Mouse (Mus musculus) midbrain, embryonic 12.5 days (tissue): ENCODE data around the gene Fermt2. TPM values are rescaled to one million over a fixed set of nuclear protein-coding genes. Genes with fewer than 3 reads are reported as not detected.

Experiments
- ATAC-seq: fragments of 200-750 bp; cut with Nextera tagmentation; 2 replicates; pipeline ENCODE4 v1.8.0; 2017; ENCODE audit warnings: low read depth, moderate TSS enrichment, moderate library complexity; ENCODE audit not compliant: low FRiP score
- H3K27ac ChIP-seq: fragments of 300-500 bp; sonication (generic); replicated peaks from 2 replicates; pipeline ENCODE4 v1.5.1; 2016; ENCODE audit warnings: mild to moderate bottlenecking
- H3K27me3 ChIP-seq: fragments of 300-500 bp; sonication (generic); 2 replicates; pipeline ENCODE4 v1.6.1; 2016; ENCODE audit warnings: mild to moderate bottlenecking
- H3K36me3 ChIP-seq: fragments of 300-500 bp; sonication (generic); 2 replicates; pipeline ENCODE4 v1.6.1; 2016
- H3K4me1 ChIP-seq: fragments of 300-500 bp; sonication (generic); 2 replicates; pipeline ENCODE4 v1.6.1; 2016
- H3K4me2 ChIP-seq: fragments of 300-500 bp; sonication (generic); replicated peaks from 2 replicates; pipeline ENCODE4 v1.6.1; 2016; ENCODE audit warnings: mild to moderate bottlenecking, moderate library complexity
- H3K4me3 ChIP-seq: fragments of 300-500 bp; sonication (generic); 2 replicates; pipeline ENCODE4 v1.5.1; 2016; ENCODE audit warnings: mild to moderate bottlenecking
- H3K9ac ChIP-seq: fragments of 300-500 bp; sonication (generic); replicated peaks from 2 replicates; pipeline ENCODE4 v1.6.1; 2016; ENCODE audit warnings: mild to moderate bottlenecking, moderate library complexity
- H3K9me3 ChIP-seq: fragments of 300-500 bp; sonication (generic); 2 replicates; pipeline ENCODE4 v1.6.1; 2016; ENCODE audit warnings: mild to moderate bottlenecking
- WGBS: fragments of 180-500 bp; shearing (Covaris S2); methylation state at CpG from one replicate; pipeline ENCODE4 v1.1.7; 2016; 5-methylcytosine and 5-hydroxymethylcytosine counted together
- polyA plus RNA-seq: library from polyadenylated mRNA; unstranded; fragments of >200 nt; fragmentation: Nextera tagmentation; extraction: Ambion mirVana; gene quantifications from 2 replicates; pipeline ENCODE4 v1.2.1, GENCODE M21; 2016

Fermt2 gene
- 66.5 and 72.1 TPM in 2 replicates for polyA plus RNA-seq

DNA sequence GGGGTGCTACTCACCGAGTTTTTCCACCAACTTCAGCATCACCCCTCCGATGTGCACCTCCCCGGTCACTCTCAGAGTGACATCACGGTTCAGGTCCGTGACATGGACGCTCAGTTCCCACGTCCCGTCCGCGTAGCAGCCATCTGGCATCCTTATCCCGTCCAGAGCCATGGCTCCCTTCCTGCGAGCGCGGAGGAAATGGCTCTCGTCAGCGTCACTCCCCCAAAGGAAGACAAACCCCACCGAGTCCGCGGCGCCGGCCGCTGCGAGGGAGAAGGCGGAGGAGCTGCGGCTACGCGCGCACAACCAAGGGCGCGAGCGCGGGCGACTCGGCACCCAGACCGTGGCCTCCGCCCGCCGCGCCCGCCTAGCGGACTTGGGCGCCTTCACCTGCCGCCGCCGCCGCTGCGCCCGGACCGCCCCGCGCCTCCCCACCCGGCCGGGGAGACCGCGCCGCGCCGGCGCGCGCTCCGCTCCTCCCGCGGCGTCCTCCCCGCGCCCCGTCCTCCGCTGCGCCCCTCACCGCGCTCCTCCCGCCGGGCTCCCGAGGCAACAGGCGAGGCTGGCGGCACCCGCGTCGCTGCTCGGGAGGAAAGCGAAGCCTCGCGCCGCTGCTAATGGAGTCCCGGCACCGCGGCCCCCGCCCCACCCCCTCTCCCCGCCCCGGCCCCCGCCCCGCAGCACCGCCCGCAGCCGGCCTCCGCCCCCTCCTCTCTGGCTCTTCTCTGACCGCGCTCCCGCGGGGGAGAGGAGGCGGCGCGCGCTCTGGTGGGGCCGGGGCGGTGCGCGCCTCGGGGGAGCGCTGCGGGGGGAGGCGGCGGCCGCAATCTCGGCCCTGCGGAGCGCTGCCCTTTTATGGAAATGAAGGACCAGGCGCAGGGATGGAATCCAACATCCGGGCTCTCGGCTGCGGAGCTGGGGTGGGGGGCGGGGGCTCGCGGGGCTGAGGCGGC, at the start of gene Fermt2:
Gene Fermt2, minus strand, starts transcription at position 708 of the 953 bp plus-strand sequence.
- no peaks in the 10 kb centered on the region for H3K36me3 ChIP-seq
- peak within 1 kb of the TSS; percentile 82 for H3K4me3 ChIP-seq
- H3K27me3 ChIP-seq = no peaks in the 10 kb centered on the region
- H3K4me1 ChIP-seq = peaks cover 20% of the 10 kb centered on the region
- peak within 1 kb of the TSS; percentile 83 for H3K9ac ChIP-seq
- H3K4me2 ChIP-seq = peak within 1 kb of the TSS; percentile 65
- H3K27ac ChIP-seq = peak within 1 kb of the TSS; percentile 94
- H3K9me3 ChIP-seq = no peaks in the 10 kb centered on the region
- ATAC-seq = peak; percentile 92
- WGBS = under 1% methylated on average over 52 of the region's 126 CpGs

DNA sequence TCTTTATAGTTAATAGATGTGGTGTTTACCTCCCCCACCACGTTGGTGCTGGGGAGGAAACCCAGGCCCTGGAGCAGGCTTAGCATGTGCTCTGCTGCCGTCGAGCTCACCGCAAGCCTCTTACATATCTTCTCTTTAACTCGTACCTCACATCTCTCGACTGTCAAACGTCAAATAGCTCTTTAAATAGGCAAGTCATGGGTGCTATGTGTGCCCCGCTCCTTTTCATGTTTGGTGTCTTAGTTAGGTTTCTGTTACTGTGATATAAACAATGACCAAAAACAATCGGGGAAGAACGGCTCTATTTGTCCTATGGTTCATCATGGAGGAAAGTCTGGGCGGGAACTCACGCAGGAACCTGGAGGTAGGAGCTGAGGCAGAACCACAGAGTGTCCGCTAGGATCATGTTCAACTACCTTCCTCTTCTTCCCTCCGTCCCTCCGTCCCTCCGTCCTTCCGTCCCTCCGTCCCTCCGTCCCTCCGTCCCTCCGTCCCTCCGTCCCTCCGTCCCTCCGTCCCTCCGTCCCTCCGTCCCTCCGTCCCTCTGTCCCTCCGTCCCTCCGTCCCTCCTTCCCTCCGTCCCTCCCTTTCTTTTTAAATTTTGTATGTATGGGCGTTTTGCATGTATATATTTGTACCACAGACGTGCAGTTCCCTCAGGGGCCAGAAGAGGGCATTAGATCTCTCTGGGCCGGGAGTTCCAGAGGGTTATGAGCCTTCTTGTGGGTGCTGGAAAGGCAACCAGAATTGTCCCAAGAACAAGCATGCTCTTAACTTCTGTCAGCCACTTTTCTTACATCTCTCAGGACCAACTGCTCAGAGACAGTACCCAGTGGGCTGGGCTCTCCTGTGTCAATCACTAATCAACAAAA, 36.4 kb upstream of the Fermt2 start:
- H3K4me2 ChIP-seq = peak overlapping the region; percentile 55
- peaks cover 7% of the 10 kb centered on the region; the same call in 1 of the 2 replicates for H3K27me3 ChIP-seq
- 0 out of 2 replicates have a peak overlapping the region, but pooled peaks have one; percentile 11 for H3K27ac ChIP-seq
- no peak overlapping the region for H3K9ac ChIP-seq
- peak overlapping the region; percentile 37 for H3K4me3 ChIP-seq
- H3K9me3 ChIP-seq = no peaks in the 10 kb centered on the region
- peak; percentile 8; the same call in 1 of the 2 replicates for ATAC-seq
- H3K4me1 ChIP-seq = peaks cover 13% of the 10 kb centered on the region
- WGBS = 19% methylated on average over 27 of the region's 33 CpGs
- no peaks in the 10 kb centered on the region for H3K36me3 ChIP-seq

DNA sequence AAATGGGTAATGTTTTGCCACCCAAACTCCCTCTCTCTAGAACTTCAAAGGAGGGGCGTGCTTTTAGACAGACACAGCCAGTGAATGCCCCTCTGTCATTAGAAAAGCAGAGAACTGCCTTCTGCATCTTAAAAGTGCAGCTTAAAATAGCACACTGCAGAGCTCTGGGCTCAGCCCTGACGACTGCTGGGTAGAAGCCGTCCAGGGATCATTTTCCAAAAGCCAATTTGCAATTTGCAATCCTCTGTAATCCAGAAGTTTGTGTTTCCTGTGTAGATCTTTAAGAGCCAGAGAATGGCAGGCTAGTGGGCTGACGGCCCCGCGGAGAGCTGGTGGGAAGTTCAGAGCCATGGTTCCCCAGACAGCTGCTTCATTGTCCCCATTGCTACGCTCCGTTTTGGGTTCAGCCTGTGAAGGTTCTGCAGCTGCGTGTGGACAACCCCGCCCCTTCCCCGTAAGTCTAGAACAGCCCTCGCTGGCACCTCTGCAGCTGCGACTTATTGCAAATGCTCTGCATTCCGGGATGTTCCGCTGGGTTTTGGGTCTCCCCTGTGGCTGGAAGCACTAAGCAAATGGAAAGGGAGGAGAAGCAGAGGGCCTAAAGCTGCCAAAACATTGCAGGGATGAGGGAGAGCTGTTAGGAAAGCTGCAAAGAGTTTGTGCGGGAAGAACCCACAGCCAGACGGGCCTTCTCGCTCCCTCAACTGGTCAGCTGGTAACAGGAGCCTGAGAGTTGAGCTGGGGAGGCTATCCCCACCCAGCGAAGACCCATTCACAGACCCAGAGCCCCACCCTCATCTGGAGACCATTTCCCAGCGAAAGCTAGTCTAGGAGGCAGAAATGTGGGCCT, 35.5 kb upstream of the Fermt2 start:
- peak; percentile 71 for ATAC-seq
- Histone ChIP-seq H3K4me3 (peak overlapping the region; percentile 12; the same call in 1 of the 2 replicates), H3K4me1 (peaks cover 13% of the 10 kb centered on the region), H3K4me2 (peak overlapping the region; percentile 55), H3K36me3 (no peaks in the 10 kb centered on the region), H3K9me3 (no peaks in the 10 kb centered on the region), H3K27ac (peak overlapping the region; percentile 11; the same call in 1 of the 2 replicates), H3K27me3 (peaks cover 7% of the 10 kb centered on the region; the same call in 1 of the 2 replicates), H3K9ac (no peak overlapping the region)
- 7% methylated on average over 20 of the region's 20 CpGs for WGBS

DNA sequence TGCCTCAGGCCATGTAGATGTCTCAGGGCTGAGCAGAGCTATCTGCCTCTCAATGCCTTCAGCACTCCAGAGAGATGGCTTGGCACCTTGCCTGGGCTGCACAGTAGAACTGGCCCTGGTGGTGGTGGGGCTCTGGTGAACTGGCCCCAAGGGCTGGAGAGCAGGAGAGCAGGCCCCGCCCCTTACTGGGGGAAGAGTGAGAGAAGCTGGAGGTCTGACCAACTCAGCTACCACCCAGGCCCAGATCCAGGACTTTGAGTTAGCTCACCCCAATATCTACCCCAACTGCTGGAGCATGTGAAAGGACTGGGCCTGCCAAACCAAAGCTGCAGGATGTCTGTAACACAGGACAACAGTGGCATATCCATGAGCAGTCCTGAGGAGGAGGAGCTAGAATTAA, 33.7 kb upstream of the Fermt2 start:
- H3K4me1 ChIP-seq = peaks cover 13% of the 10 kb centered on the region
- 0 out of 2 replicates have a peak, but pooled peaks have one; percentile 11 for ATAC-seq
- no peak overlapping the region for H3K27ac ChIP-seq
- H3K4me2 ChIP-seq = no peak overlapping the region
- no peaks in the 10 kb centered on the region for H3K36me3 ChIP-seq
- H3K4me3 ChIP-seq = no peak overlapping the region
- H3K27me3 ChIP-seq = peaks cover 7% of the 10 kb centered on the region; the same call in 1 of the 2 replicates
- WGBS = 95% methylated on average over 1 of the region's 1 CpGs
- no peaks in the 10 kb centered on the region for H3K9me3 ChIP-seq
- no peak overlapping the region for H3K9ac ChIP-seq

DNA sequence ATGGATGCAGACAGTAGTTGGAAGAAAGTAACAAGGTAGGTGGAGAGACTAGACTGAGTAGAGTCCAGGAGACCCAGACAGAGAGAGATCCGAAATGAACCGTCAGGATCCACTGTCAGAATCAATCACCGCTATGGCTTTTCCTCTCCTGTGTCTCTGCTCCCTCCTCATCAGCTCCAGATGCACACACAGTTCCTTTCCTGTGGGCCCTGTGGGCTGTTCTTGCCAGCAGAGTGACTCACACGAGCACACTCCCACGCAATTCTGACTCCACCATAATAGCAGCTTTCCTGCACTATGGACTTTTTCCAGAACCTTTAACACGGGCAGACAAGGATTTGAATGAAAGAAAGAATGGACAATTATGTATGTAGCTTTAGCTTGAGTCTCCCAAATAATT, 31.8 kb upstream of the Fermt2 start:
- Histone ChIP-seq H3K9me3 (no peaks in the 10 kb centered on the region), H3K4me2 (no peak overlapping the region), H3K27me3 (peaks cover 7% of the 10 kb centered on the region; the same call in 1 of the 2 replicates), H3K27ac (no peak overlapping the region), H3K9ac (no peak overlapping the region), H3K36me3 (no peaks in the 10 kb centered on the region), H3K4me1 (peaks cover 13% of the 10 kb centered on the region), H3K4me3 (no peak overlapping the region)
- 92% methylated on average over 6 of the region's 6 CpGs for WGBS
- no peak for ATAC-seq

DNA sequence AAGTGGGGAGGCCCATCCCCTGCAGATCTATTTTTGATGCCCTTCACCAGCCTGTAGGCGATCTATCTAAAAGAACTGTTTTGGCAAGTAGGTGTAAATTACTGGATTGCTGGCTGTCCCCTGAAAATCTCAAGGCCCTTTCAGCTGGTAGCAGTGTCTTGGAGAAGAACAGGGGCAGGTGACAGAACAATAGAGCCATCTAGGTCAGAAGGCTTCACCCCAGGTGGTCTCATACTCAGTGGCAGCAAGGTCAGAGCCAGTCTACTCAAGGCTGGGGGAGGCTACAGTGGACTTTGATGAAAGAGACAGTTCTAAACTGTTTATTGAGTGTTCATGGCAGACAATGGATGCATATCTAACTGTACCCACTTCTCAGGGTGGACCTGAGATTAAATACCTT, 29.1 kb upstream of the Fermt2 start:
- no peak overlapping the region for H3K4me2 ChIP-seq
- WGBS = 100% methylated on average over 1 of the region's 1 CpGs
- no peaks in the 10 kb centered on the region for H3K36me3 ChIP-seq
- no peaks in the 10 kb centered on the region for H3K4me1 ChIP-seq
- no peak overlapping the region for H3K27ac ChIP-seq
- H3K9me3 ChIP-seq = no peaks in the 10 kb centered on the region
- H3K4me3 ChIP-seq = no peak overlapping the region
- no peak overlapping the region for H3K9ac ChIP-seq
- H3K27me3 ChIP-seq = no peaks in the 10 kb centered on the region
- ATAC-seq = no peak

DNA sequence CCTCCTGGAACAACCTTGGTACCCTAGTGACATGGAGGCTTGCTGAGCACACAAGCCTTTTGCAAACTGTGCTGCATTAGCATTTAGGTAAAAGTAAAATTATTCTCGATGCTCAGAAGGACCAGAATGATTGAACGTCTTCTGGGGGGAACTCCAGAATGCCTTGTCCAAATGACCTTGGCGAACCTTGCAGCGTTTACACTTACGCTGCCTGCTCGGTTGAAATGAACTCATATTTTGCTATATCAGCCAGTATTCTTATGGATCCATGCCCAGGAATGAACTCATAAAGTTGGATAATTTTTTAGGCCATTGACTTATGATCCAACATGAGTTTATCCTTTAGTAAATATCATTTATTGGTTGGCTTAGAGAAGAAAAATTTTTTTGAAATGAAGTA, 24.4 kb upstream of the Fermt2 start:
- H3K9me3 ChIP-seq = no peaks in the 10 kb centered on the region
- ATAC-seq = no peak
- WGBS = 89% methylated on average over 6 of the region's 6 CpGs
- H3K36me3 ChIP-seq = no peaks in the 10 kb centered on the region
- H3K9ac ChIP-seq = no peak overlapping the region
- no peaks in the 10 kb centered on the region for H3K4me1 ChIP-seq
- no peaks in the 10 kb centered on the region; the same call in 1 of the 2 replicates for H3K27me3 ChIP-seq
- no peak overlapping the region for H3K27ac ChIP-seq
- H3K4me2 ChIP-seq = no peak overlapping the region
- H3K4me3 ChIP-seq = no peak overlapping the region

DNA sequence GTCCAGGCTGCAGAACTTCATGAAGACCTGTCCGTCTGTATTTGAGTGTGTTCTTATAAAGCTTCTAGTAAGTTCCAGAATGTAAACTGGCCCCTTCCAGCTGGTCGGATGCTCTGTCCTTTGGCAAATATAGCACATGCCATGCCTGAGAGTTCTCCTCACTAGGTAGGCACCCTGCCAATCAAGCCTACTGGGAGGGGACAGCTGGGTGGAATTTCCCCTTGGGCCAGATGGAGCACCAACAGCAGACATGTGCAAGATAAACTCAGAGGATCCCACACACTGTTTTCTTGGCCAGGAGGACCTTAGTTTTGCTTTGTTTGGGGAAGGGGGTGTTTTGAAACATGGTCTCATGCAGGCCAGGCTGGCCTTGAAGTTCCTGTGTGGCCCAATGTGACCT, 23.9 kb upstream of the Fermt2 start:
- Histone ChIP-seq H3K9ac (no peak overlapping the region), H3K27ac (no peak overlapping the region), H3K36me3 (no peaks in the 10 kb centered on the region), H3K27me3 (no peaks in the 10 kb centered on the region; the same call in 1 of the 2 replicates), H3K9me3 (no peaks in the 10 kb centered on the region), H3K4me1 (no peaks in the 10 kb centered on the region), H3K4me3 (no peak overlapping the region), H3K4me2 (no peak overlapping the region)
- no peak for ATAC-seq
- 79% methylated on average over 2 of the region's 2 CpGs for WGBS

DNA sequence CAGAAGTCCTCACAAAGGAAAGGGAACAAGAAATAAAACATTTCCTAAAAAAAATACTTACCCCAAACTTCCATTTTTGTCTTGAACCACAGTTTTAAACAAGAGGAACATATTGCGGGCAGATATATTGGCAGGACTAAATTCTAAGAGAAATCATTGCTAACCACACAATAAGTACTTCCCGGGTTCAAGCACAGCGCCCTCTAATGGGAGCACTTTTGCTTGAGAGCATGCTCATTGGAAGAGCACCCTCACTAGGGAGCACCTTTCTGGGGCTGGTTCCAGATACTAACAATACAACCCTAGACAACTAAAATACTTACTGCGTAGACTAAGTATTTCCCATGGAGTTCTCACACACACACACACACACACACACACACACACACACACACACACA, 22.5 kb upstream of the Fermt2 start:
- Histone ChIP-seq H3K9ac (no peak overlapping the region), H3K4me2 (no peak overlapping the region), H3K4me1 (no peaks in the 10 kb centered on the region), H3K9me3 (no peaks in the 10 kb centered on the region), H3K4me3 (no peak overlapping the region), H3K27me3 (no peaks in the 10 kb centered on the region; the same call in 1 of the 2 replicates), H3K27ac (no peak overlapping the region), H3K36me3 (no peaks in the 10 kb centered on the region)
- no peak for ATAC-seq
- 80% methylated on average over 4 of the region's 4 CpGs for WGBS

DNA sequence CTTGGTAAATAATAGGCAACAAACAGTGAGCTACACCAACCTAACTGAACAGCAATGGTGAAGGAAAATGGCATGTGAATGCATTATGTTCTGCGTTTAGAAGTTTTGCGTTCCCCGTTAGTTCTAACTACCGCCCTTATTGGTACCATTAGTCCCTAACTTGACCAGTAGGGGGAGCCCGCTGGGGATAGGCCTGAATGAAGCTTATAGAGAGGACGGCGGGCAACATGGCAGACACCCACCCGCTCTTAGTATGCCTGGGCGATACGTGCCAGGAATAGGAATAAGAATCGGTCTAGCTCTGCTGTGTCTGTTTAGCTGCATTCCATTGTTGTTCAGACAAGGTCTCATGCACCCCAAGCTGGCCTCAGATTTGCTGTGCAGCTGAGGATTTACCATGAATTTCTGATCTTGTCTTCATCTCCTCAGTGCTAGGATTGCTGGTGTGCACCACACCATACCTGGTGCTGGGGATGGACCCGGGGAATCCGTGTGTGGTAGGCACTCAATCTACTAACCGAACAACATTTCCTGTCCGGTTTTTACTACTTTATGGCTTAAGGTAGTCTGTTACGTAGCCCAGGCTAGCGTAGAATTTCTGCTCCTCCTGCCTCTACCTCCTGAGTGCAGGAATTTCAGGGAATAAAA, 21.3 kb upstream of the Fermt2 start:
- no peak overlapping the region for H3K4me3 ChIP-seq
- WGBS = 55% methylated on average over 17 of the region's 17 CpGs
- peak overlapping the region; percentile 11; the same call in 1 of the 2 replicates for H3K4me2 ChIP-seq
- H3K27ac ChIP-seq = no peak overlapping the region
- no peak overlapping the region for H3K9ac ChIP-seq
- H3K36me3 ChIP-seq = no peaks in the 10 kb centered on the region
- peak; percentile 91 for ATAC-seq
- no peaks in the 10 kb centered on the region for H3K4me1 ChIP-seq
- H3K9me3 ChIP-seq = no peaks in the 10 kb centered on the region
- H3K27me3 ChIP-seq = no peaks in the 10 kb centered on the region; the same call in 1 of the 2 replicates
